23 mouse cellular contexts compared by ENCODE assay signal in the genomic region with DNA sequence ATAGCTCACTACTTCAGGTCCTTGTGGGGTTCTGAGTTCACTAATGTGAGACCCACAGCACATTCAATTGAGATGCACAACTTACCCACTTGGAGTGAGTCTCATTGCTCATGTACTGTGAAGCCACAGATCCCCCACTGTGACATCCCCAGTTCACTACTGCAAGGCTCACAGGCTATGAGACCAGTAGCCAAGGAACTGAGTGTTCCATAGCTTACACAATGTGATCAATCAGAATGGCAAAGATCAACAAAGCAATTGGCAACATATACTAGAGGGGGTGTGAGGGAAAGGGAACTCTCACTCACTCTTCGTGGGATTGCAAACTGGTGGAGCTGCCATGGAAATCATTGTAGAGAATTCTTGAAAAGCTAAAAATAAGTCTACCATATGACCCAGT. TPM values are rescaled to one million over a fixed set of nuclear protein-coding genes. Genes with fewer than 3 reads are reported as not detected.
DNase-seq lines count a peak whose midpoint lies in the region; ATAC-seq and TF ChIP-seq lines count a peak whose summit lies in the region.
"Had no signal": no experiment of that assay in that cellular context is flagged by ENCODE, and none has a peak within 500 bp of the region (broad histone marks: within the 10 kb centered on the region; RNA-seq: fewer than 3 reads in every experiment).

No protein-coding gene starts in this region.

- ATAC-seq in intestine, embryonic 14.5 days (replicated peaks; ENCODE audit: low FRiP score, low TSS enrichment, low read depth) = no peak
- ATAC-seq in intestine, embryonic 16.5 days = no peak
- ATAC-seq in liver, postnatal 0 days = peak; percentile 95
- no peak for ATAC-seq in liver, embryonic 12.5 days
- ATAC-seq in midbrain, embryonic 11.5 days (ENCODE audit: low FRiP score) = no peak
- ATAC-seq: activated CD4-positive, CD25-positive, alpha-beta regulatory T cell, adult 4 months; CD4-positive, CD25-positive, alpha-beta regulatory T cell, adult 4 months; Patski had no signal

- TF ChIP-seq CTCF in liver, postnatal 0 days (IDR thresholded peaks at IDR 0.05; ENCODE audit: low read depth) = no peak

- WGBS in intestine, embryonic 14.5 days = 63% methylated on average over 1 of the region's 1 CpGs
- 88% methylated on average over 1 of the region's 1 CpGs for WGBS in intestine, embryonic 16.5 days
- WGBS in liver, postnatal 0 days (ENCODE audit: insufficient replicate concordance) = 48% methylated on average over 1 of the region's 1 CpGs
- WGBS in liver, embryonic 12.5 days (ENCODE audit: insufficient replicate concordance) = 58% methylated on average over 1 of the region's 1 CpGs
- 85% methylated on average over 1 of the region's 1 CpGs for WGBS in midbrain, embryonic 11.5 days
- 90% methylated on average over 1 of the region's 1 CpGs for WGBS in midbrain, embryonic 10.5 days

- peak; percentile 55 for DNase-seq in heart, adult 11 months
- no peak for DNase-seq in heart, adult 9 months (ENCODE audit: low spot score in 2 of 2)
- DNase-seq in intestine, embryonic 14.5 days (ENCODE audit: low spot score) = peak; percentile 41
- no peak for DNase-seq in liver, postnatal 0 days
- peak; percentile 35 for DNase-seq in midbrain, embryonic 11.5 days (ENCODE audit: low spot score, missing footprints)
- no peak for DNase-seq in midbrain, embryonic 10.5 days (ENCODE audit: low spot score)
- DNase-seq: adrenal gland, adult 2 months; adrenal gland, adult 8-10 months; adrenal gland, postnatal 10 days; adrenal gland, postnatal 14 days; adrenal gland, postnatal 25 days; adrenal gland, postnatal 36 days; B cell, adult 2 months; cerebellum, adult 11 months; cerebellum, adult 11-12 months had no signal

- no peak overlapping the region for H3K4me3 ChIP-seq in intestine, embryonic 14.5 days (ENCODE audit: low read depth, low read length)
- H3K4me3 ChIP-seq in intestine, embryonic 16.5 days (ENCODE audit: low read length) = no peak overlapping the region
- no peak overlapping the region for H3K4me3 ChIP-seq in liver, postnatal 0 days (ENCODE audit: low read depth, low read length)
- no peak overlapping the region for H3K4me3 ChIP-seq in liver, embryonic 12.5 days
- H3K4me3 ChIP-seq in midbrain, embryonic 11.5 days (ENCODE audit: low read depth, low read length) = no peak overlapping the region
- H3K4me3 ChIP-seq in midbrain, embryonic 10.5 days = no peak overlapping the region

- H3K27ac ChIP-seq in intestine, embryonic 14.5 days (ENCODE audit: low read depth) = no peak overlapping the region
- H3K27ac ChIP-seq in intestine, embryonic 16.5 days (ENCODE audit: low read length) = no peak overlapping the region
- no peak overlapping the region for H3K27ac ChIP-seq in liver, postnatal 0 days (ENCODE audit: low read depth)
- no peak overlapping the region for H3K27ac ChIP-seq in liver, embryonic 12.5 days
- no peak overlapping the region for H3K27ac ChIP-seq in midbrain, embryonic 11.5 days (ENCODE audit: low read depth, low read length)
- no peak overlapping the region for H3K27ac ChIP-seq in midbrain, embryonic 10.5 days (replicated peaks)

- no peak overlapping the region for H3K9ac ChIP-seq in intestine, embryonic 14.5 days (ENCODE audit: low read length)
- no peak overlapping the region for H3K9ac ChIP-seq in intestine, embryonic 16.5 days (ENCODE audit: low read depth, low read length)
- no peak overlapping the region for H3K9ac ChIP-seq in liver, postnatal 0 days (replicated peaks)
- H3K9ac ChIP-seq in liver, embryonic 12.5 days = no peak overlapping the region
- H3K9ac ChIP-seq in midbrain, embryonic 11.5 days (ENCODE audit: low read length) = no peak overlapping the region

- no peaks in the 10 kb centered on the region for H3K27me3 ChIP-seq in intestine, embryonic 14.5 days (replicated peaks; ENCODE audit: control insufficient read depth, insufficient read depth, low read length)
- no peaks in the 10 kb centered on the region for H3K27me3 ChIP-seq in intestine, embryonic 16.5 days (replicated peaks; ENCODE audit: control insufficient read depth, insufficient read depth, low read length)
- H3K27me3 ChIP-seq in liver, postnatal 0 days (ENCODE audit: insufficient read depth, low read length) = no peaks in the 10 kb centered on the region
- H3K27me3 ChIP-seq in liver, embryonic 12.5 days (replicated peaks) = no peaks in the 10 kb centered on the region
- H3K27me3 ChIP-seq in midbrain, embryonic 11.5 days (ENCODE audit: control insufficient read depth, insufficient read depth, low read length) = no peaks in the 10 kb centered on the region
- no peaks in the 10 kb centered on the region for H3K27me3 ChIP-seq in midbrain, embryonic 10.5 days (ENCODE audit: low read depth, poor library complexity, severe bottlenecking)

- H3K9me3 ChIP-seq in intestine, embryonic 14.5 days (ENCODE audit: control insufficient read depth, low read length) = no peaks in the 10 kb centered on the region
- H3K9me3 ChIP-seq in intestine, embryonic 16.5 days (ENCODE audit: control insufficient read depth, low read length) = no peaks in the 10 kb centered on the region
- H3K9me3 ChIP-seq in liver, postnatal 0 days (ENCODE audit: low read length) = no peaks in the 10 kb centered on the region
- H3K9me3 ChIP-seq in liver, embryonic 12.5 days (replicated peaks) = no peaks in the 10 kb centered on the region
- H3K9me3 ChIP-seq in midbrain, embryonic 11.5 days (ENCODE audit: control insufficient read depth, low read length) = no peaks in the 10 kb centered on the region
- no peaks in the 10 kb centered on the region for H3K9me3 ChIP-seq in midbrain, embryonic 10.5 days (replicated peaks)
- H3K9me3 ChIP-seq: G1E had no signal

- H3K36me3 ChIP-seq in intestine, embryonic 14.5 days (ENCODE audit: control insufficient read depth, insufficient read depth, low read length) = no peaks in the 10 kb centered on the region
- H3K36me3 ChIP-seq in intestine, embryonic 16.5 days (ENCODE audit: control insufficient read depth, insufficient read depth, low read length) = no peaks in the 10 kb centered on the region
- H3K36me3 ChIP-seq in liver, postnatal 0 days (replicated peaks; ENCODE audit: insufficient read depth, low read length) = no peaks in the 10 kb centered on the region
- no peaks in the 10 kb centered on the region for H3K36me3 ChIP-seq in liver, embryonic 12.5 days
- H3K36me3 ChIP-seq in midbrain, embryonic 11.5 days (ENCODE audit: control insufficient read depth, insufficient read depth, low read length) = no peaks in the 10 kb centered on the region
- no peaks in the 10 kb centered on the region for H3K36me3 ChIP-seq in midbrain, embryonic 10.5 days
- H3K36me3 ChIP-seq: G1E had no signal

- TF ChIP-seq EP300 in liver, postnatal 0 days (IDR thresholded peaks at IDR 0.05; ENCODE audit: low read depth) = peak; percentile 39; the same call in 1 of the 2 replicates

- no peak overlapping the region for H3K4me2 ChIP-seq in intestine, embryonic 14.5 days (ENCODE audit: low read length)
- no peak overlapping the region for H3K4me2 ChIP-seq in intestine, embryonic 16.5 days (ENCODE audit: low read depth, low read length)
- H3K4me2 ChIP-seq in liver, postnatal 0 days (ENCODE audit: low read depth, low read length) = no peak overlapping the region
- H3K4me2 ChIP-seq in liver, embryonic 12.5 days = no peak overlapping the region
- H3K4me2 ChIP-seq in midbrain, embryonic 11.5 days = no peak overlapping the region

- H3K4me1 ChIP-seq in intestine, embryonic 14.5 days (replicated peaks; ENCODE audit: control insufficient read depth, insufficient read depth, low read length) = no peaks in the 10 kb centered on the region
- no peaks in the 10 kb centered on the region for H3K4me1 ChIP-seq in intestine, embryonic 16.5 days (ENCODE audit: control insufficient read depth, insufficient read depth, low read length)
- no peaks in the 10 kb centered on the region for H3K4me1 ChIP-seq in liver, postnatal 0 days (ENCODE audit: insufficient read depth)
- no peaks in the 10 kb centered on the region for H3K4me1 ChIP-seq in liver, embryonic 12.5 days
- no peaks in the 10 kb centered on the region for H3K4me1 ChIP-seq in midbrain, embryonic 11.5 days (ENCODE audit: control insufficient read depth, insufficient read depth, low read length)
- H3K4me1 ChIP-seq in midbrain, embryonic 10.5 days = peaks cover 4% of the 10 kb centered on the region; the same call in 1 of the 2 replicates

RNA-seq across cellular contexts. Expression of a gene that starts 33.5 kb away (rescaled TPM):
- polyA plus RNA-seq in intestine, embryonic 14.5 days (2014; fragmentation: Nextera tagmentation; extraction: Ambion mirVana) = not detected in 2 replicates
- polyA plus RNA-seq in intestine, embryonic 16.5 days (2015; fragmentation: Nextera tagmentation; extraction: Ambion mirVana) = not detected in 2 replicates
- not detected in 2 replicates for polyA plus RNA-seq in liver, postnatal 0 days (2015; fragmentation: Nextera tagmentation; extraction: Ambion mirVana)
- polyA plus RNA-seq in liver, embryonic 12.5 days (2016; fragmentation: Nextera tagmentation; extraction: Ambion mirVana) = not detected in 2 replicates
- not detected in 2 replicates for polyA plus RNA-seq in midbrain, embryonic 11.5 days (2014; fragmentation: Nextera tagmentation; extraction: Ambion mirVana)
- polyA plus RNA-seq in midbrain, embryonic 10.5 days (2016; fragmentation: Nextera tagmentation; extraction: Ambion mirVana) = not detected in 2 replicates
- polyA plus RNA-seq: activated CD4-positive, CD25-positive, alpha-beta regulatory T cell, adult 4 months; adrenal gland, adult 2 months; brain, embryonic 14.5 days; C2C12; CD4-positive, CD25-positive, alpha-beta regulatory T cell, adult 4 months; G1E; Patski had no signal

Comparison
In these comparisons a context has a peak if more than half of its experiments do, and no peak if none do; other contexts are left out.
1. DNase-seq: peak in heart, adult 11 months (single experiment), intestine, embryonic 14.5 days (single experiment) and midbrain, embryonic 11.5 days (single experiment); none in heart, adult 9 months (0 of 2), liver, postnatal 0 days (single experiment) and midbrain, embryonic 10.5 days (single experiment).